Mouse (Mus musculus): ENCODE measurements at regions not wholly inside any gene's neighbourhood (a gene's known extent, or its start where the extent isn't known, plus 50 kb on each side); places are given as distances from the start of the nearest gene placed in this dataset.
A peak's percentile ranks its signal among the peaks of the same experiment; 100 is the strongest.

DNA sequence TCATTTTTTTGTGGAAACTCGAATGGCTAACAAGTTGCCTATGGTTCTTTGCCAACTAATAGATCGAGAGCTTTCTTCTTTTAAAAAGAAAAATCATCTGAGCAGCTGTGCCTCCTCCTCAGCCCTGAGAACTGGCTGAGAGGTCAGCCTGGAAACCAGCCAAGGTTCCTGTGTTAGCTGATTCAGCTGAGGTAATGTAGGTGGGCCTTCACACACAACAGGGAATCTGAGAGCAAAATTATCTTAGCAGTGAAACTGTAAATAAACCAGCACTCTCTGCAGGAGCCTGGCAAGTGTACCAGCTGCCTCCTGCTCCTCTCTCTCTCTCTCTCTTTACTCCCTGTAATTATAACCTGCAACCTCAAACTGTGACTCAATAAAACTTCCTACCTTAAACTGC lies 364.4 kb upstream of the Khdrbs2 start:
- peak in 1 of 2 experiments; percentile 2 for DNase-seq (ENCODE audit: extremely low spot score in 1 of 2, low spot score in 1 of 2)

Measured in frontal cortex, adult 2 months (tissue).